Mouse (Mus musculus) C2C12 (cell line): ENCODE measurements around the gene E130308A19Rik. TPM values are rescaled to one million over a fixed set of nuclear protein-coding genes. Genes with fewer than 3 reads are reported as not detected.

Experiments used
- H3K27me3 ChIP-seq: one replicate; pipeline ENCODE4 v1.6.1; 2011; ENCODE audit not compliant: control insufficient read depth, insufficient read depth, insufficient read length
- H3K36me3 ChIP-seq: one replicate; pipeline ENCODE4 v1.6.1; 2011; ENCODE audit not compliant: control insufficient read depth, insufficient read depth
- H3K4me3 ChIP-seq: one replicate; pipeline ENCODE4 v1.5.1; 2011; ENCODE audit warnings: mild to moderate bottlenecking, control low read depth; ENCODE audit not compliant: poor library complexity, insufficient read depth, severe bottlenecking
- H3K79me2 ChIP-seq: one replicate; pipeline ENCODE4 v1.6.1; 2011; ENCODE audit not compliant: control insufficient read depth, insufficient read depth
- H3K79me3 ChIP-seq: one replicate; pipeline ENCODE4 v1.6.1; 2011; ENCODE audit warnings: low read depth, control low read depth
- H3ac ChIP-seq: one replicate; pipeline ENCODE3; 2011; ENCODE audit warnings: low read depth; ENCODE audit not compliant: control insufficient read depth, insufficient read length
- CEBPB ChIP-seq: IDR thresholded peaks from one replicate; pipeline ENCODE4 v1.6.1; 2011; ENCODE audit warnings: low read depth, mild to moderate bottlenecking, control low read depth, moderate library complexity
- CTCF ChIP-seq: IDR thresholded peaks from one replicate; pipeline ENCODE4 v1.5.1; 2011; ENCODE audit not compliant: control insufficient read depth, insufficient read depth, insufficient read length
- FOSL1 ChIP-seq: IDR thresholded peaks from one replicate; pipeline ENCODE4 v1.8.0; 2011; ENCODE audit warnings: mild to moderate bottlenecking, low read length; ENCODE audit not compliant: poor library complexity, insufficient read depth, severe bottlenecking
- MAX ChIP-seq: IDR thresholded peaks from one replicate; pipeline ENCODE4 v1.6.1; 2011; ENCODE audit warnings: mild to moderate bottlenecking, control low read depth
- MYOD1 ChIP-seq: IDR thresholded peaks from one replicate; pipeline ENCODE4 v1.6.1; 2011; ENCODE audit warnings: low read depth; ENCODE audit not compliant: control insufficient read depth, insufficient read length
- MYOG ChIP-seq: IDR thresholded peaks from one replicate; pipeline ENCODE4 v1.6.1; 2011; ENCODE audit not compliant: control insufficient read depth, insufficient read length; ENCODE audit errors: extremely low read depth
- USF1 ChIP-seq: IDR thresholded peaks from one replicate; pipeline ENCODE4 v1.6.1; 2011; ENCODE audit warnings: low read depth, mild to moderate bottlenecking, control low read depth, moderate library complexity
- polyA plus RNA-seq: library from polyadenylated mRNA; unstranded; fragments of >200 nt; fragmentation: generic; extraction: Trizol; gene quantifications from one replicate; pipeline ENCODE4 v1.2.1, GENCODE M21; 2012; ENCODE audit warnings: missing spikeins

E130308A19Rik gene
- polyA plus RNA-seq, 1 experiment, result 1.8 TPM

GRCm38 (mm10) chr4:59587215-59587871 is 38.7 kb upstream of the E130308A19Rik start:
- TF ChIP-seq MYOD1 (no peak), USF1 (no peak), CEBPB (no peak), FOSL1 (no peak), MYOG (no peak), CTCF (no peak), MAX (no peak)
- Histone ChIP-seq H3ac (no peak overlapping the region), H3K4me3 (no peak overlapping the region), H3K79me3 (no peaks in the 10 kb centered on the region), H3K36me3 (no peaks in the 10 kb centered on the region), H3K79me2 (no peaks in the 10 kb centered on the region), H3K27me3 (no peaks in the 10 kb centered on the region)

DNA sequence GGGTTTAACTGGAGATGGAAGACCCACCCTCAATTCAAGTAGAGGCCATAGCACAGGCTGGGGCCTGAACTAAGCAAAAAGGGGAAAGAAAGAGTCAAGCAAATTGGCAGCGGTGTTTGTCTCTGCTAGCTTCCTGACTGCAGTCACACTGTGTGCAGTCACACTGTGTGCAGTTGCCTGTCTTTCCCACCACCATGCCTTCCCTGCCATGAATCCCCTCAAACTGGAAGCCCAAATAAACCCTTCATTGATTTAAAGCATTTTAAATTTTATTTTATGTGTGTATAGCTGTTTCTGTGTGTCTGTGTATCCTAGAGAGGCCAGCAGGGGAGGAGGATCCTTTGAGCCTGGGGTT is 38.2 kb upstream of the E130308A19Rik start:
- TF ChIP-seq FOSL1 (no peak), MAX (no peak), CTCF (no peak)
- no peaks in the 10 kb centered on the region for H3K36me3 ChIP-seq
- no peak overlapping the region for H3K4me3 ChIP-seq
- H3K79me3 ChIP-seq, result no peaks in the 10 kb centered on the region
- H3K79me2 ChIP-seq, result no peaks in the 10 kb centered on the region
- H3ac ChIP-seq, result no peak overlapping the region
- no peaks in the 10 kb centered on the region for H3K27me3 ChIP-seq

- H3K79me2 ChIP-seq, result no peaks in the 10 kb centered on the region
- no peaks in the 10 kb centered on the region for H3K27me3 ChIP-seq
- no peaks in the 10 kb centered on the region for H3K79me3 ChIP-seq
- no peaks in the 10 kb centered on the region for H3K36me3 ChIP-seq
- no peak overlapping the region for H3ac ChIP-seq
- TF ChIP-seq FOSL1 (no peak), CTCF (no peak), USF1 (no peak), MAX (no peak), CEBPB (no peak), MYOD1 (no peak), MYOG (no peak)
- H3K4me3 ChIP-seq, result no peak overlapping the region
Observed at GRCm38 (mm10) chr4:59594614-59595013, 31.4 kb upstream of the E130308A19Rik start.

GRCm38 (mm10) chr4:59596556-59596955 is 29.5 kb upstream of the E130308A19Rik start:
- H3K79me3 ChIP-seq, result no peaks in the 10 kb centered on the region
- H3ac ChIP-seq, result no peak overlapping the region
- no peak overlapping the region for H3K4me3 ChIP-seq
- H3K79me2 ChIP-seq, result no peaks in the 10 kb centered on the region
- no peaks in the 10 kb centered on the region for H3K27me3 ChIP-seq
- H3K36me3 ChIP-seq, result no peaks in the 10 kb centered on the region
- no peak for TF ChIP-seq MYOG
- no peak for TF ChIP-seq MYOD1
- TF ChIP-seq CTCF, result no peak
- TF ChIP-seq MAX, result no peak
- TF ChIP-seq CEBPB, result no peak
- TF ChIP-seq USF1, result no peak
- no peak for TF ChIP-seq FOSL1

DNA sequence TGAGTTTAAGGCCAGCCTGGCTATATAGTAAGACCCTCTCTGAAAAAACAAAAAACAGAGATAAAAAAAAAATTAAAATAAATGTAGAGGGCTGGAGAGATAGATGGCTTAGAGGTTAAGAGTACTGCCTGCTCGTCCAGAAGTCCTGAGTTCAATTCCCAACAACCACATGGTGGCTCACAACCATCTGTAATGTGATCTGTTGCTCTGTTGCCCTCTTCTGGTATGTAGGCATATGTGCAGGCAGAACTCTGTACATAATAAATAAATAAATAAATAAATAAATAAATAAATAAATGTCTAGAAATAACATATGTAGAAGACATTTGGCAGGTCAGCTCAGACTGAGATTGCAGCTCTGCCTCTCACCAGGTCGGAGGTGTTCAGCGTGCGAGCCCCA is 23.3 kb upstream of the E130308A19Rik start:
- Histone ChIP-seq H3K79me2 (no peaks in the 10 kb centered on the region), H3ac (no peak overlapping the region), H3K36me3 (no peaks in the 10 kb centered on the region), H3K4me3 (no peak overlapping the region), H3K79me3 (no peaks in the 10 kb centered on the region), H3K27me3 (no peaks in the 10 kb centered on the region)
- TF ChIP-seq MYOG (no peak), MAX (no peak), FOSL1 (no peak), CEBPB (no peak), CTCF (no peak), MYOD1 (no peak), USF1 (no peak)

DNA sequence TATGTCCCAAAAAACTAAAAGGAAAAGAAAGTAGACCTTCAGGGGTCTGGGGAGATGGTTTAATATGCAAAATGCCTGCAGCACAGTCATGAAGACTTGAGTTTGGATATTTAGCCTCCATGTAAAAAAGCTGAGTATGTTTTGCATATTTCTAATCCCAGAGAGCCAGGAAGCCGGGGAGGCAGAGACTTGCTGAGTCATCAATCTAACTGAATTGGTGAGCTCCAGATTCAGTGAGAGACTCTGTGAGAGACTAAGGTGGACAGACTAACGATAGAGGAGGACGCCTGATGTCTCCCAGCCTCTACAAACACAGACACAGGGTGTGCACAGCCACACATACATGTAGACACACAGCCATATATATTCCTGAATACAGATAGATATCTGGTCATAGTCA is 21.1 kb upstream of the E130308A19Rik start:
- TF ChIP-seq MYOD1 (no peak), MAX (no peak), MYOG (no peak), CTCF (no peak), FOSL1 (no peak), CEBPB (no peak), USF1 (no peak)
- Histone ChIP-seq H3K27me3 (no peaks in the 10 kb centered on the region), H3K4me3 (no peak overlapping the region), H3K79me2 (no peaks in the 10 kb centered on the region), H3K36me3 (no peaks in the 10 kb centered on the region), H3K79me3 (no peaks in the 10 kb centered on the region), H3ac (no peak overlapping the region)
